Mouse (Mus musculus) forebrain, postnatal 0 days (tissue): ENCODE measurements at regions not wholly inside any gene's neighbourhood (a gene's known extent, or its start where the extent isn't known, plus 50 kb on each side); places are given as distances from the start of the nearest gene placed in this dataset.

ENCODE experiments used
- ATAC-seq: fragments of 200-750 bp; cut with Nextera tagmentation; 2 replicates; pipeline ENCODE4 v1.8.0; 2017; ENCODE audit warnings: mild to moderate bottlenecking, moderate library complexity
- DNase-seq: peaks from one replicate; pipeline ENCODE4 v3.0.0-alpha.2; 2015
- H3K27ac ChIP-seq: fragments of 300-500 bp; sonication (generic); 2 replicates; pipeline ENCODE4 v1.5.1; 2014; ENCODE audit warnings: low read depth, mild to moderate bottlenecking, antibody characterized with exemption, low read length, moderate library complexity, mixed read lengths
- H3K27me3 ChIP-seq: fragments of 300-500 bp; sonication (generic); 2 replicates; pipeline ENCODE4 v1.6.1; 2014; ENCODE audit warnings: mild to moderate bottlenecking, low read length, mixed read lengths; ENCODE audit not compliant: insufficient read depth
- H3K36me3 ChIP-seq: fragments of 300-500 bp; sonication (generic); 2 replicates; pipeline ENCODE4 v1.6.1; 2014; ENCODE audit warnings: mild to moderate bottlenecking, moderate library complexity; ENCODE audit not compliant: insufficient read depth
- H3K4me1 ChIP-seq: fragments of 300-500 bp; sonication (generic); 2 replicates; pipeline ENCODE4 v1.6.1; 2014; ENCODE audit warnings: antibody characterized with exemption; ENCODE audit not compliant: insufficient read depth
- H3K4me2 ChIP-seq: fragments of 300-500 bp; sonication (generic); 2 replicates; pipeline ENCODE4 v1.6.1; 2014; ENCODE audit warnings: low read depth, mild to moderate bottlenecking, moderate library complexity
- H3K4me3 ChIP-seq: fragments of 300-500 bp; sonication (generic); 2 replicates; pipeline ENCODE4 v1.5.1; 2014; ENCODE audit warnings: low read depth, low read length, mixed read lengths
- H3K9ac ChIP-seq: fragments of 300-500 bp; sonication (generic); 2 replicates; pipeline ENCODE4 v1.6.1; 2014; ENCODE audit warnings: mild to moderate bottlenecking
- H3K9me3 ChIP-seq: fragments of 300-500 bp; sonication (generic); 2 replicates; pipeline ENCODE4 v1.6.1; 2016; ENCODE audit warnings: low read length
- CTCF ChIP-seq: sonication (generic); IDR thresholded peaks from 2 replicates; pipeline ENCODE4 v1.5.1; 2016; ENCODE audit warnings: antibody characterized with exemption, control low read depth, low read depth
- WGBS: fragments of 180-500 bp; shearing (Covaris S2); extraction: QIAGEN DNeasy Blood & Tissue Kit; methylation state at CpG from one replicate; pipeline ENCODE4 v1.1.7; 2014; 5-methylcytosine and 5-hydroxymethylcytosine counted together

- WGBS = 85% methylated on average over 5 of the region's 5 CpGs
- TF ChIP-seq CTCF = no peak
- Histone ChIP-seq H3K9me3 (no peaks in the 10 kb centered on the region), H3K27ac (no peak overlapping the region), H3K36me3 (no peaks in the 10 kb centered on the region), H3K4me1 (no peaks in the 10 kb centered on the region), H3K4me3 (no peak overlapping the region), H3K4me2 (no peak overlapping the region), H3K27me3 (no peaks in the 10 kb centered on the region), H3K9ac (no peak overlapping the region)
- ATAC-seq (no peak), DNase-seq (no peak)
Observed at GRCm38 (mm10) chr3:115823741-115824140, 63.9 kb upstream of the Dph5 start.

- Histone ChIP-seq H3K4me3 (no peak overlapping the region), H3K9me3 (no peaks in the 10 kb centered on the region), H3K27me3 (no peaks in the 10 kb centered on the region), H3K4me1 (no peaks in the 10 kb centered on the region), H3K9ac (no peak overlapping the region), H3K36me3 (no peaks in the 10 kb centered on the region), H3K4me2 (no peak overlapping the region), H3K27ac (no peak overlapping the region)
- ATAC-seq (no peak), DNase-seq (no peak)
- no peak for TF ChIP-seq CTCF
- WGBS = 54% methylated on average over 2 of the region's 2 CpGs
Observed at GRCm38 (mm10) chr3:115824792-115825191, 62.8 kb upstream of the Dph5 start.

- no peak for TF ChIP-seq CTCF
- DNase-seq (no peak), ATAC-seq (no peak)
- no peak overlapping the region for H3K4me3 ChIP-seq
- no peaks in the 10 kb centered on the region for H3K27me3 ChIP-seq
- H3K27ac ChIP-seq = no peak overlapping the region
- H3K36me3 ChIP-seq = no peaks in the 10 kb centered on the region
- no peaks in the 10 kb centered on the region for H3K4me1 ChIP-seq
- no peaks in the 10 kb centered on the region for H3K9me3 ChIP-seq
- no peak overlapping the region for H3K9ac ChIP-seq
- no peak overlapping the region for H3K4me2 ChIP-seq
Observed at GRCm38 (mm10) chr3:115835381-115835780, 52.3 kb upstream of the Dph5 start.

GRCm38 (mm10) chr3:115837617-115838216 lies 49.9 kb upstream of the Dph5 start:
- DNase-seq = no peak
- Histone ChIP-seq H3K36me3 (no peaks in the 10 kb centered on the region), H3K27ac (no peak overlapping the region), H3K4me1 (no peaks in the 10 kb centered on the region), H3K4me2 (no peak overlapping the region), H3K27me3 (no peaks in the 10 kb centered on the region), H3K9me3 (no peaks in the 10 kb centered on the region), H3K9ac (no peak overlapping the region), H3K4me3 (no peak overlapping the region)
- TF ChIP-seq CTCF = no peak
- ATAC-seq = no peak
- 93% methylated on average over 1 of the region's 1 CpGs for WGBS
